8 mouse cellular contexts compared by ENCODE assay signal in genomic region chr13:42301161-42301721, GRCm38 (mm10). TPM values are rescaled to one million over a fixed set of nuclear protein-coding genes. Genes with fewer than 3 reads are reported as not detected.
DNase-seq lines count a peak whose midpoint lies in the region; ATAC-seq and TF ChIP-seq lines count a peak whose summit lies in the region.

TSS of gene Edn1 (plus strand) at chr13:42301476.

- H3K4me3 ChIP-seq in hindbrain, embryonic 16.5 days (ENCODE audit: low read length), result peak within 1 kb of the TSS; percentile 46
- peak within 1 kb of the TSS; percentile 40 for H3K4me3 ChIP-seq in limb, embryonic 14.5 days (replicated peaks; ENCODE audit: low read length)
- H3K4me3 ChIP-seq in midbrain, embryonic 12.5 days, result peak within 1 kb of the TSS; percentile 39
- H3K4me3 ChIP-seq in stomach, embryonic 14.5 days (ENCODE audit: low read depth, low read length), result peak within 1 kb of the TSS; percentile 39

- H3K4me2 ChIP-seq in hindbrain, embryonic 16.5 days (ENCODE audit: low read length), result peak within 1 kb of the TSS; percentile 86
- peak within 1 kb of the TSS; percentile 78 for H3K4me2 ChIP-seq in limb, embryonic 14.5 days (replicated peaks; ENCODE audit: low read depth, low read length, severe bottlenecking)
- H3K4me2 ChIP-seq in midbrain, embryonic 12.5 days (replicated peaks), result peak within 1 kb of the TSS; percentile 58
- H3K4me2 ChIP-seq in stomach, embryonic 14.5 days (replicated peaks; ENCODE audit: low read depth, low read length), result peak within 1 kb of the TSS; percentile 55

- no peak within 1 kb of the TSS for H3K27ac ChIP-seq in hindbrain, embryonic 16.5 days (ENCODE audit: low read depth, low read length)
- no peak within 1 kb of the TSS for H3K27ac ChIP-seq in limb, embryonic 14.5 days (replicated peaks; ENCODE audit: low read depth, low read length)
- H3K27ac ChIP-seq in midbrain, embryonic 12.5 days (replicated peaks), result no peak within 1 kb of the TSS
- H3K27ac ChIP-seq in stomach, embryonic 14.5 days (ENCODE audit: low read length), result no peak within 1 kb of the TSS

- peaks cover 18% of the 10 kb centered on the region for H3K4me1 ChIP-seq in hindbrain, embryonic 16.5 days (ENCODE audit: control insufficient read depth, insufficient read depth, low read depth, low read length)
- peaks cover 7% of the 10 kb centered on the region; the same call in 1 of the 2 replicates for H3K4me1 ChIP-seq in limb, embryonic 14.5 days (ENCODE audit: control insufficient read depth, insufficient read depth, low read length)
- peaks cover 15% of the 10 kb centered on the region; the same call in 1 of the 2 replicates for H3K4me1 ChIP-seq in midbrain, embryonic 12.5 days
- H3K4me1 ChIP-seq in stomach, embryonic 14.5 days (ENCODE audit: control insufficient read depth, insufficient read depth, low read length), result no peaks in the 10 kb centered on the region

- no peaks in the 10 kb centered on the region for H3K9me3 ChIP-seq in hindbrain, embryonic 16.5 days (ENCODE audit: control insufficient read depth, low read length)
- no peaks in the 10 kb centered on the region for H3K9me3 ChIP-seq in limb, embryonic 14.5 days (ENCODE audit: control insufficient read depth, low read length)
- no peaks in the 10 kb centered on the region for H3K9me3 ChIP-seq in midbrain, embryonic 12.5 days
- H3K9me3 ChIP-seq in stomach, embryonic 14.5 days (ENCODE audit: control insufficient read depth, low read depth, low read length), result no peaks in the 10 kb centered on the region

- H3K36me3 ChIP-seq in hindbrain, embryonic 16.5 days (ENCODE audit: control insufficient read depth, insufficient read depth, low read length), result no peaks in the 10 kb centered on the region
- H3K36me3 ChIP-seq in limb, embryonic 14.5 days (ENCODE audit: control insufficient read depth, insufficient read depth, low read length), result no peaks in the 10 kb centered on the region
- no peaks in the 10 kb centered on the region for H3K36me3 ChIP-seq in midbrain, embryonic 12.5 days
- H3K36me3 ChIP-seq in stomach, embryonic 14.5 days (ENCODE audit: control insufficient read depth, insufficient read depth, low read length), result no peaks in the 10 kb centered on the region

- intact Hi-C loops in gastrocnemius, postnatal 14 days (cut with DNase I; ENCODE audit: low total_unique reads), result no loop called here

- ATAC-seq in hindbrain, embryonic 16.5 days, result peak; percentile 71
- peak; percentile 50 for ATAC-seq in limb, embryonic 14.5 days (ENCODE audit: low FRiP score, low read depth)
- peak; percentile 52; the same call in 1 of the 2 replicates for ATAC-seq in midbrain, embryonic 12.5 days (ENCODE audit: low FRiP score, low read depth)
- ATAC-seq in stomach, embryonic 14.5 days (ENCODE audit: insufficient number of reproducible peaks, insufficient read depth, low FRiP score, low read depth), result peak; percentile 46; the same call in 1 of the 2 replicates

- no peak for TF ChIP-seq POLR2A in limb, embryonic 14.5 days (IDR thresholded peaks at IDR 0.05; ENCODE audit: borderline replicate concordance, extremely low read depth, insufficient read depth, insufficient read length)

- peak; percentile 9 for DNase-seq in thymus, postnatal 0 days (ENCODE audit: low spot score)
- DNase-seq in thymus, adult 18-20 months, result no peak
- peak; percentile 5 for DNase-seq in c-Kit-positive CD71-positive TER-119-positive erythroid progenitor cells, embryonic 14.5 days (ENCODE audit: low spot score)
- peak; percentile 22 for DNase-seq in gastrocnemius, postnatal 14 days
- peak; percentile 62 for DNase-seq in limb, embryonic 14.5 days (ENCODE audit: low spot score)

- peak within 1 kb of the TSS; percentile 36 for H3K9ac ChIP-seq in hindbrain, embryonic 16.5 days (ENCODE audit: low read depth, low read length)
- peak within 1 kb of the TSS; percentile 36 for H3K9ac ChIP-seq in limb, embryonic 14.5 days (ENCODE audit: low read depth, low read length, severe bottlenecking)
- peak within 1 kb of the TSS; percentile 39 for H3K9ac ChIP-seq in midbrain, embryonic 12.5 days (replicated peaks)
- 0 out of 2 replicates have a peak within 1 kb of the TSS, but pooled peaks have one; percentile 2 for H3K9ac ChIP-seq in stomach, embryonic 14.5 days (replicated peaks; ENCODE audit: low read depth, low read length)

- peaks cover 15% of the 10 kb centered on the region for H3K27me3 ChIP-seq in hindbrain, embryonic 16.5 days (replicated peaks; ENCODE audit: control insufficient read depth, insufficient read depth, low read length)
- H3K27me3 ChIP-seq in limb, embryonic 14.5 days (ENCODE audit: control insufficient read depth, insufficient read depth, low read length), result peaks cover 18% of the 10 kb centered on the region
- peaks cover 57% of the 10 kb centered on the region for H3K27me3 ChIP-seq in midbrain, embryonic 12.5 days
- H3K27me3 ChIP-seq in stomach, embryonic 14.5 days (ENCODE audit: control insufficient read depth, insufficient read depth, low read length), result 0 out of 2 replicates have a peak, but pooled peaks cover 10% of the 10 kb centered on the region

- under 1% methylated on average over 26 of the region's 26 CpGs for WGBS in hindbrain, embryonic 16.5 days
- WGBS in limb, embryonic 14.5 days, result under 1% methylated on average over 26 of the region's 26 CpGs
- WGBS in midbrain, embryonic 12.5 days, result 1% methylated on average over 26 of the region's 26 CpGs
- 1% methylated on average over 26 of the region's 26 CpGs for WGBS in stomach, embryonic 14.5 days

RNA-seq across cellular contexts. Expression of gene Edn1, which starts in this region (rescaled TPM):
- 0.41 and 0.91 TPM in 2 replicates for polyA plus RNA-seq in thymus, postnatal 0 days (2015; fragmentation: Nextera tagmentation; extraction: Ambion mirVana)
- 1 to 10 TPM; 1.2 to 1.6 TPM for total RNA-seq in gastrocnemius, postnatal 14 days (2021)
- polyA plus RNA-seq in hindbrain, embryonic 16.5 days (2015; fragmentation: Nextera tagmentation; extraction: Ambion mirVana), result 2.1 and 2.5 TPM in 2 replicates
- polyA plus RNA-seq in limb, embryonic 14.5 days (2012; rRNA removed), result 2.4 and 2.8 TPM in 2 replicates
- 3.7 and 4.0 TPM in 2 replicates for polyA plus RNA-seq in limb, embryonic 14.5 days (2014; fragmentation: Nextera tagmentation; extraction: Ambion mirVana)
- 2.0 and 2.6 TPM in 2 replicates for polyA plus RNA-seq in midbrain, embryonic 12.5 days (2016; fragmentation: Nextera tagmentation; extraction: Ambion mirVana)
- polyA plus RNA-seq in stomach, embryonic 14.5 days (2014; fragmentation: Nextera tagmentation; extraction: Ambion mirVana), result 3.6 and 5.3 TPM in 2 replicates

Comparison
In these comparisons a context has a peak if more than half of its experiments do, and no peak if none do; other contexts are left out.
1. Peak in DNase-seq in thymus, postnatal 0 days; RNA of the gene not detected or under 1 TPM.
2. DNase-seq: peak in c-Kit-positive CD71-positive TER-119-positive erythroid progenitor cells, embryonic 14.5 days (single experiment), gastrocnemius, postnatal 14 days (single experiment) and limb, embryonic 14.5 days (single experiment); none in thymus, adult 18-20 months (0 of 2).
3. Peak in every context shown above with its lines, with median percentiles within 50 percentile points of each other: ATAC-seq, H3K4me2 ChIP-seq, H3K4me3 ChIP-seq and H3K9ac ChIP-seq.